Mouse (Mus musculus) kidney, postnatal 4 days (tissue): Measurements from ENCODE around the gene Stag1.

Source experiments
- DNase-seq, 2 experiments: peaks; one replicate each; pipeline ENCODE4 v3.0.0; 2021; ENCODE audit warnings: mixed read lengths in 2 of 2

Stag1 gene

DNA sequence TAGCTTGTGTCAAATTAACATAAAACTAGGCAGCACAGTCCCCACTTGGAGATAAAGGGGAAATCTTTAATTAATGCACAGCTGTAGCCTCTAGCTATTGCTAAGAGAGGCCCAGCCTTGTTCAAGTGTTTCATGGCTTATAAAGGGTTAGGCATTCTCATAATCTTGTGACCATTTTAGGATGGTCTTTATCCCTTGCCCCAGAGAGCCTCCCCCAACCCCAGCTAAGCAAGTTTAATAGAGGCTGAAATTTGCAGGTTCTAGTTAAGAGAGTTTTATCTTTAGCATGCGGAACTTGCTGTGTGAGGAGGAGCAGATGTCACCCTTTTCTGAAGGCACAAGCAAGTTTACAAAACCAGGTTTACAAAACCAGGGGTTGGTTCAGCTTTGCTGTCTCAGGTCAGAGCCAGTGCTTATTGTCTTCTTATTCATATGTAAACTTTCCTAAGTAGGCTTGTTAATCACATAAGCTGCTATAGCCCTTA lies 365.9 kb downstream of the Stag1 start:
- DNase-seq, result no peak

DNA sequence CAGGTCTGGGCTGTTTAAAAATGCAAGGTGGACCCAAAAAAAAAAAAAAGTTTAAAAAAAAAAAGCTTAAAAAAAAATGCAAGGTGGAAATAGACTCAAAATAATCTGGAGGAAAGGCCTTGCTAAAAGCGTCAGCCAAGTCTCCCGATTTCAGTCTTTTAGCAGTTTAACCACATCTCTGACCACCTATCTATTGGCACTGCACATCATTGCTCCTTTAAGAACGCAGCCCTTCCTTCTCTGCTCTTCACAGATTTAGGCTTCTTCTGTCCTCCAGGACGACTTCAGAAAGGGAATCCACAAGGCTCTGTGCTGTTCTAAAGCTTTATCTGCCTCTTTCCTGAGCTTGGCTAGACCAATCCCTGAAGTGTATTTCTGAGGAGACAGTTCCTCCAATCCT lies 366.5 kb downstream of the Stag1 start:
- DNase-seq, result no peak

DNA sequence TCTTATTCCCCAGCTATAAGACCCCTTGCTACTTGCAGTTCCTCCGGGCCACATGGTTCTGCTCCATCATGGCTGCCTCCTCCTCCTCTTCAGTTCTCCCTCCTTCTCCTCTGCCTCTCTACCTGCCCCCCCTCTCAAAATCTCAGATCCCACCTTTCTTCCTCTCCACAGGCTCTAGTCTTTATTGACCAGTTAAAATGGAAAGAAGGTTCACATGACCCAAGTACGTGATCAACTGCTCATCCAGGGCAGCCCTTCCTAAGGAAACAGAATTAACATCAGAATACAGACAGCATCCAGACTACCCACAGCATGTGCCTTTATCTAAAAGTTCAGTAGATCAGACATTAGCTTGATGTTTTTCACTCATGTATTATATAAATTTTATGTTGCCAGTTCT lies 371.9 kb downstream of the Stag1 start:
- no peak for DNase-seq

DNA sequence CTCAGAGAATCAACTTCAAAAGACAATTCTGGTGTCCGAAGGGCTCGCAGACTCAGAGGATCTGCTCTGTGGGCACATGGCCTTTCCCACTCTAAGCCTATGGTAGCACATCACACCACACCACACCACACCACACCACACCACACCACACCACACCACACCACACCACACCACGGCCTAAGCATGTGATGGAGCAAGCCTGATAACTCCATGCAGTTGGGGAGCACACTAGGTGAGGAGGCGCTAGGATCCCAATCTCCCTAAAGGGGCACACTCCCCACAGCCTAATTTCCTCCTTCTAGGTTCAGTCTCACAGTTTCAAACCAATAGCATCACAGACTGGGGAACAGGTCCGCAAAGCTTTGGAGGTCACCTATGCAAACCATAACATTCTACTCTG lies 381.1 kb downstream of the Stag1 start:
- no peak for DNase-seq

DNA sequence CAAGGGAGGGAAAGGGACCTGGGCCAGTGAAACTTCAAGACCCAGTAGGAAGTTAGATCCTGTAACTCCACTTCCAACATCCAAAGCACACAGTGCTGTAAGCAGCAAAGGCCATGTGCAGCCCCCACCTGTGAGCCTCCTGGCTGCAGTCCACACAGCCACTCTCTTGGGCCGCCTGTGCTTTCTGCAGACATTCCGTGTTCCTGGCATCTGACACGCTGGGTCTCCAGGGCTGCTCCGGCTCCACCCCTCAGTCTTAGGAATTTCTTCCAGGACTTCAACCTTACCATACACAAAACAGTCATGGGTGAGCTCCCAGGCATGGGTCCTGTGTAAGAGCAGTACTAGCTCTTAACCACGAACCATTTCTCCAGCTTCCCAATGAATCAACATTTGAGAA lies 381.7 kb downstream of the Stag1 start:
- DNase-seq, result peak; percentile 16 to 56

DNA sequence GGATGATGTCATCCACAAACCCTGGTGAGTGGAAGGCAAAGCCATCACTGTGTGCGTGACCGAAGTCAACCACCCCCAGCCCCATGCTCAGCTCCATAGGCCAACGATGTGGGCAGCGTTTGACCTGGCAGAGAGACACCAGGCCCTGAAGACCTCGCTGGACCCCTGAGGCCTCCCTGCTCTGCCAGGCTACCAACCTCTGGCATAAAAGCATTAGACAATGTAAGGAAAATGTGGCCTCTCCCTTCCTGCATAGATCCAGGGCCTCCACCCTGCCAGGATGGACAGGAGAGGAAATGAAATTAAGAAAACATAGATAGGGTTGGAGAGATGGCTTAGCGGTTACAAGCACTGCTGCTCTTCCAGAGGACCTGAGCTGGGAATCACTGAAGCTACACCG lies 385.2 kb downstream of the Stag1 start:
- peak in 1 of 2 experiments; percentile 6 for DNase-seq

DNA sequence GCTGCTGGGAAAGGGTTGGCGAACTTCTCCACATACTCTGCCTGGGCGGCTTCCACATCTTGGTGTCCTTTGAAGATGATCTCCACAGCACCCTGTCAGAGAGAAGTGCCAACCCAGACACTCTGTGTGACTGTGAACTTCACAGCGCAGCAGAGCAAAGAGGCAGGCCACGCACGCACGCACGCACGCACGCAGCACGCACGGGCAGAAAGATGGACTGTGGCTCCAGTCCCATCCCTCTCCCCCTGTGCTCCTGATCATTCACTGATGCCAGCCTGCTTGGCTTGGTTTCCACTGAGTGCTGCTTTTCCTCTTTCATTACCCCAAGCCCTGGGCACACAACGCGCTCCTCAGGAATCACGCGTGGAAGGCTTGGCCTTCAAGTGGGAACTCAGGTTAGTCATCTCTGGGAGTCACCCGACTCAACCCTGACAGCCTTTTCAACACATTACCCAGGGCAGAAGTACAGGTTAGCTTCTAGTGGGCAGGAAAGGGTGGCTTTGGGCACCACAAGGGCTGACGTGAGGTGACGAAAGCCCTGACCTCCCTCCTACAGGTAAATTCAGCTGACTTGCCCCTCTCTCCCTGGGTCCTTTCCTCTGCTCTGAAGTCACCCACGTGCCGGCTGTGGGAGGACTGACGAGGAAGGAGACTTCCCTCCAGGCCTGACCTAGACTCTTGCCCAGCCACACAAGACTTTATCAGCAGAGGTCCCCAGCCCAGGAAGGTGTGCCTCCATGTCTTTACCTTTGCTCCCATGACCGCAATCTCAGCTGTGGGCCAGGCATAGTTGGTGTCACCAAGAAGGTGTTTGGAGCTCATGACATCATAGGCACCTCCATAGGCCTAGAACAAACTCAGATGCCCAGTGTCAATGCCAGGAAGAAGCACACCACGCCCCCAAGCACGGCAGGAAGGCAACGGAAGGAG lies 387.0 kb downstream of the Stag1 start:
- DNase-seq, result no peak

DNA sequence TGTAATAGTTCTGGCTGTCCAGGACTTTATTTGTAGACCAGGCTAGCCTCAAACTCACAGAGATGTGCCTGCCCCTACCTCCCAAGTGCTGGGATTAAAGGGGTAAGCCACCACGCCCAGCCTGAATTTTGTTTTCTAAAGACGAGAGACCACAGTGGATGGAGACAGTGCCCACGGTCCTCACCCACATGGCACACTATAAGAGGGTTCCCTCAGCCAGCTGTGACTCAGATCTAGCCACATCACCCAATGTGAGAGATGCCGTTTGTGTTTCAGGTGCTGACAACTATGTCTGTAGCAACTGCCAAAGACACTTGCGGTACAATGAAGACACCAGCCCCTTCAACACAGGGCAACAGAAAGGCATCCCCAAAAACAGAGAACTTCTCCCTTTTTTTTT lies 389.4 kb downstream of the Stag1 start:
- DNase-seq, result no peak

DNA sequence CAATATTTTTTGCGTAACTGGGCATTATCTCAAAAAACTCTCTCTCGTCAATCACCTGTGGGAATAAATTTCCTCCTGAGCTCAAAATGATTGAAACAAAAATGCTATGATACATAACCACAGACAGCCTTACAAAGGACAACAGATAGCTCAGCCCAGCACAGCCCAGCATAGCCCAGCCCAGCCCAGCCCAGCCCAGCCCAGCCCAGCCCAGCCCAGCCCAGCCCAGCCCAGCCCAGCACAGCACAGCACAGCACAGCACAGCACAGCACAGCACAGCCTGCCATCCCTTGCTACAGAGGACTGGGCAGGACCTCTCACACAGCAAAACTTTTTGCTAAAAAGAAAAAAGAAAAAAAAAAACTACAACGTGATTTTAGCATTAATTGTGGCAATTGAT lies 390.3 kb downstream of the Stag1 start:
- no peak for DNase-seq

DNA sequence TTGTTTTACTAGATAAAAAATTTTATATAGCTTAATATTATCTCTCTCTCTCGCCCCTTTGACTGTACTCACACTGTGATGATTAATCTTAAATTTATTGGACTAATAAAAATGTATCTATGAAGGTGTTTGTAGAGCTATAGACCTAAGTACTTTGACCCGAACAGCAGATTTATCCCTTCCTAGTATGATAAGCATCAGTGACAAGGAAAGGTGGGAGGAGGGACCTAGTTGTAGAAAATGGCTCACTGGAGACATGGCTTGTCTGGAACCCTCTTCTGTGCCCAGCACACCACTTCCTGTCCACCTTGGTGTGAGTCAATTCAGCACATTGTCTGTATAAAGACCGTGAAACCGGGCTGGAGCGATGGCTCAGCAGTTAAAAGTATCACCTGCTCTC lies 393.0 kb downstream of the Stag1 start:
- no peak for DNase-seq

DNA sequence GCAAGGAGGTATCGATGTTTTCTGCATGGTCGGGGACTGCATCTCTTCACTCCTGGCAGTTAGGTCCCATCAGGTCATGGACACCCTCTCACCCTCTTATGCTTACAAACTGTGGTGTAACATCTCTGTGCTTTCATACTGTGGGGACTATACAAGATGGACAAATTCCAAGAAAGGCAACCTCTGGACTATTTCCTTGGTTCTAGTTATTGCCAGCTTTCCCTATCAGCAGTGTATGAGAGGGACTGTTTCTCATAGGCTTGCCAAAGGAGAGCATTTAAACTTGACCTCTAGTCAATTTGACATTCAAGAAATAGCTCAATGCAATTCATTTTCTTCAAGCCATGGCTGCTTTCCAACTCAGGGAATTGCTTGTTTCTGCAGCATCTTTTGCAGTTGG lies 393.7 kb downstream of the Stag1 start:
- no peak for DNase-seq

DNA sequence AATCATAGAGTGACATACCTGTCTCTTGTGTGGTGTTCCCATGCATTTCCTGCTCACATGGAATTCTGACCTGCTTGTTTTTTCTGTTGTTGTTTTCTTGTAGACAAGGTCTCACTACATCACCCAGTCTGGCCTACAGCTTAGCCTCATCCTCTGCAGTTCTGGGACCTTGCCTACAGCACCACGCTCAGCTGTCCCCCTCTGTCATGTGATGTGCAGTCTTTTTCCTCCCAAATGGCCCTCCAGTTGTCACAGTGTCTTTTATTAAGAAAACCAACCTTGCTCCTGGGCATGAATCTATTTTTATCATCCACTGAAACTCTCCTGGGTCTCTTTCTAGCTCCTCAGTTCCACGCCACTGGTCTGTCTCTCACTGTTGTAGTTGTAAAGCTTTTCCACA lies 394.6 kb downstream of the Stag1 start:
- DNase-seq, result no peak

DNA sequence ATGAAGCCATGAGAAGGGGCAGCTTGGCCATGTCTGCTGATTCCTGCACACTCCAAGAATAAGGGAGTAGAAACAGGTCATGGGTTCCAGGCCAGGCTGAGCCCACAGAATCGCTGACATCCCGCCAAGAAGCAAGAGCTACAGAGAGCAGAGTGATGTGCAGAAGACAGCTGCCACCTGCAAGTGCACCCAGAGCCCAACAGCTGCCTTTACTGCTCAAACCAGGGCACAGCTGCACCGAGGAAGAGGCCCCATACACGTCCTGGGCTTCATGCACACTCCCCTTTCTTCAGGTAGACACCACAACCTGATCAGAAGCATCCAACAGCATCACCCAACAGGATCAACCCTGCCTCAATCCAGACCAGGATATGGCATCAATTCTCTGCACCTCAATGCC lies 396.3 kb downstream of the Stag1 start:
- no peak for DNase-seq

DNA sequence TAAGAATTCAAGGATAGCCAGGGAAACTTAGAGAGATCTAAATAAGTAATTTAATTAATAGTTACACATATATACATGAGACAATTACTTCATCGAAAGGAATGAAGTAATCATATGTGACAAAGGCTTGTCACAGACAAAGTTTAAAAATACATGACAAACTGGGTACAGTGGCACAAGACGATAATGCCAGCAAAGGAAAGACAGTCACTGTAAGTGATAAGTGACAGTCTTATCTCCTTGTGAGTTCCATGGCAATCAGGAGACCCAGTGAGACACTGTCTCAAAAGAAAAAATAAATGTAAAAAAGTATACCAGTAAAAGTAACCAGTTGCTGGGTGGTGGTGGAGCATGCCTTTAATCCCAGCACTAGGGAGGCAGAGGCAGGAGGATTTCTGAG lies 399.5 kb downstream of the Stag1 start:
- no peak for DNase-seq

DNA sequence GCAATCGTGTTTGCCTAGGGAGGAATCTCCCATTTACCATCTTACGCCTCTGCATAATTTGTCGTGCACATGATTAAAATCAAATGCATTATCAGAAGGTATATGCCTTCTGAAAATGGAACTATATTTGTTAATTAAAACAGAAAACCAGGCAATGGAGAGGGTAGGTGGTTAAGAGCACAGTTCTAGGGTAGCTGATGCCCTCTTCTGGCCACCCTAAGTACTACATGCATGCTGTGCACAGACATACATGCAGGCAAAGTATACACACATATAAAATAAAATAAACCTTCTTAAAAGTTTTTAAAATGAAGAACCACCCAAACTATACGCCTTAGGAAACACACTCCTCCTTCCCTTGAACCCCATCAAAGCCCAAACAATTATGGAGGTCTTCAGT lies 404.5 kb downstream of the Stag1 start:
- DNase-seq, result peak; percentile 30 to 40

DNA sequence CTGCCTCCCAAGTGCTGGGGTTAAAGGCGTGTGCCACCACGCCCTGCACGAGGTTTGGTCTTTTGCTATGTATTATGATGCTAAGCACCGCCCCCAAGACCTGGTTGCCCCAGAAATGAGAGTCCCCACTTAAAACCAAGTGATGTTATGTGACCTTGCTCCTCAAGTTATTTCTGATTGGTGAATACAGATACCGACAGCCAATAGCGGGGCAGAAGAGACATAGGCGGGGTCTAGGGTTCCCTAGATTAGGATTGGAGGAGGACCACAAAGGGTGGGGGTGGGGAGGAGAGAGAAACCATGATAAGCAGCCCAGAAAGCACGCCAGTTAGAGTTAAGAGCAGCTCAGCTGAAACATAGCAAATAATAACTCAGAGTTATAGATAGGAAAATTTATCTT lies 405.2 kb downstream of the Stag1 start:
- no peak for DNase-seq

DNA sequence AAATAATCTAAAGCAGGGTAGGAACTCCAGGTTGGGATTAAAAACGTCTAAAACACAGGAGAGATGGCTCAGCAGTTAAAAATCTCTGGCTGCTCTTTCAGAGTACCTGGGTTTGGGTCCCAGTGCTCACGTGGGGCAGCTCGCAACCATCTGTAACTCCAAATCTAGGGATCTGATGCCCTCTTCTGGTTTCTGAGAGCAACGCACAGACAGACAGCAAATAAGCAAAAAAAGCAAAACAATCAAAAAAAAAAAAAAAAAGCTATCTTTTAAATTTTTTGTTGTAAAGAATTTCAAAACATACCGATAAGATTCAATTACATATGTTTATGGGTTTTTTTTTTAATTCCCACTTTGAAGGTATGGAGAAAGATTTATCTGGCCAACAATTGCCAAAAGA lies 405.7 kb downstream of the Stag1 start:
- no peak for DNase-seq

DNA sequence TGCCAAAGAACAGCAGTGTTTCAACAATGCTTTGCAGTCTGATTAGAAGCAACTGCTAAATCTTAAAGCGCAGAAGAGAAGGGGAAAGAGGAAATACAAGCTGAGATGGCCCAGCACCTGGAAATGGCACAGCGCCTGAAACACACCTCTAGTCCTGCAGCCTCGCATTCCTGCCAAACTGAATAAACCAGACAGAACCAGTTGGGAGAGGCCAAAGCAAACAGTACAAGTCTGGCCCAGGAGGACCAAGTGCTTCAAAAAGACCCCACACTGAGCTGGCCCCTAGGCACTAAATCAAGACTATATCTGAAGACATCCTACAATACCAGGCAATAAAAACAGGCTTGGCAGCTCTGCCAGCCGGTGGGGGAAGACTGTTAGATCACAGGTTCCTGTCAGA lies 408.3 kb downstream of the Stag1 start:
- DNase-seq, result no peak
